Mouse (Mus musculus) embryonic stem cell, embryonic (primary cell): ENCODE results near the gene Hs6st3.

Experiments
- CTCF ChIA-PET, 4 experiments: fragments of 300-600 bp in 2 of 4; fragments of 350-600 bp in 2 of 4; sonication (Branson Sonifier 250); formaldehyde crosslinking; loops; one replicate each; lab custom pipeline; 2022; ENCODE audit warnings: inconsistent platforms in 2 of 4; lab: Charles Lee
- POLR2A ChIA-PET, 4 experiments: fragments of 300-600 bp in 2 of 4; fragments of 350-600 bp in 2 of 4; sonication (Branson Sonifier 250); formaldehyde crosslinking; loops; one replicate each; lab custom pipeline; 2022; ENCODE audit warnings: antibody characterized with exemption in 4 of 4, inconsistent platforms in 1 of 4; lab: Charles Lee

Gene Hs6st3

DNA sequence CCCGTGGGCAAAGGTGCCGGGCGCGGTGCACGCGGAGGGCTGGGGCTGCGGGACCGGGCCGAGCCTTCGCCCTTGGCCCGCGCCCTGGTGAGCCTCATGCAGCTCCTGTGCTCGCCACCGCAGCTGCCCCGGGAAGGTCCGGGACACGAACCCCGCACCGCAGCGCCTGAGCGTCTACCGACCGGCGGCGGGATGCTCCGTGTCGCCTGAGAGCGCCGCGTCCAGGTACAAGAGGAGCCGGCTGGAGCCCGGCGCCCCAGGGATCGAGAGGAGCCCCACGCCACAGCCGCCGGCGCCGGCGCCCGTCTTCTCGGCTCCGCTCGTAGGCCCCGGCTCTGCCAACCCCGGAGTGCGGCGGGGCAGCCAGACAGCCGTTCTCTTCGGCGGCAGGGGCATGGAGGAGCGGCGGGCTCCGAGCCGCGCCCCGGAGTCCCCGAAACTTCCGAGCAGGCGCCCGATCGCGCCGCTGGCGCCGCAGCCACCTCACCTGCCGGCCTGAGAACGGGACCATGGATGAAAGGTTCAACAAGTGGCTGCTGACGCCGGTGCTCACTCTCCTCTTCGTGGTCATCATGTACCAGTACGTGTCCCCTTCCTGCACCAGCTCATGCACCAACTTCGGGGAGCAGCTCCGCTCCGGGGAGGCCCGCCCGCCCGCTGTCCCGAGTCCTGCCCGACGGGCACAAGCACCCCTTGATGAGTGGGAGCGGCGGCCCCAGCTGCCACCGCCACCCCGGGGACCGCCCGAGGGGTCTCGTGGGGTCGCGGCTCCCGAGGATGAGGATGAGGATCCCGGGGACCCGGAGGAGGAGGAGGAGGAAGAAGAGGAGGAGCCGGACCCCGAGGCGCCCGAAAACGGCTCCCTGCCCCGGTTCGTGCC, at the start of gene Hs6st3:
Gene Hs6st3 (plus strand): TSS at position 436 of the 880 bp plus-strand sequence.
- CTCF ChIA-PET, result interaction anchor here in 2 of 4 experiments (0.6 to 0.8 kb wide), 3 partner anchors 45 to 151 kb away, joined by 3 to 6 read pairs (median 3); no protein-coding TSS in a partner anchor
- POLR2A ChIA-PET, result interaction anchor here in 2 of 4 experiments (0.7 to 2.9 kb wide), 8 partner anchors 13 to 655 kb away, joined by 3 to 11 read pairs (median 3); no protein-coding TSS in a partner anchor

DNA sequence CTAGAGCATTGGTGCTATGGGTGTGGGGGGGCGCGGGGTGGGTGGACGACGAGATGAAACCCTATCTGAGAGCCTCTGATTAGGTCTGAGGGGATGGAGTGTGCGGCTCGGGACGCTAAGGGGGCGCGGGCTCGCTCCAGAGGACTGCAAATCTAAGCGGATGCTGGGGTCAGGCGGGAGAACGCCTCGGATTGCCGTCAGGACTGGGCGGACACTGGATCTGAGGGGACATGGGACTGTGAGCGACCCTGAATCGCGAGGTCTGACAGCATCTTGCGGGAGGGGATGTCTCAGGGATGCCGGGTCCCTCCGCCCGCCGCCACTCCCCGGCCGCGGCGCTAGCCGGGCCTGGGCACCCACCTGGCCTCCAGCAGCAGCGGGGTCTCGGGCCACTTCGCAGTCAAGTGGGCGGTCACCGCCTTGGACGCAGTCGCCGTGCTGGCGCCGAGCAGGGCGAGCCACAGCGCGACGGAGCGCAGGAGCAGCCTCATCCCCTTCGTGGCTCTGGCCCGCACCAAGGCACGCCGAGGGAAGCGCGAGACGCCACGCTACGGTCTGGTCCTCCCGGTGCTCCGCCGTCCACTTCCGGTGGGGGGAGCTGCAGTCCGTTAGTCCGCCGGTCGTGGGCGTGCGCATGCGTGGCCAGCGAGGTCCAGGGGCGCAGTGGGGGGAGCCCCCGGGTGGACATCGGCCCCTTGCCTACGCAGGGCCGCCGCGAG, 39.1 kb upstream of the Hs6st3 start, which contains the start of gene Uggt2:
Gene Uggt2 (minus strand): TSS at position 580 of the 719 bp plus-strand sequence.
- POLR2A ChIA-PET, result interaction anchor here in 3 of 4 experiments (0.5 to 1.9 kb wide), 8 partner anchors 9 to 1319 kb away, joined by 3 to 7 read pairs (median 4); no protein-coding TSS in a partner anchor
- CTCF ChIA-PET, result interaction anchor here (0.6 to 0.7 kb wide), 5 partner anchors 40 to 1510 kb away, joined by 3 to 12 read pairs (median 3); no protein-coding TSS in a partner anchor

DNA sequence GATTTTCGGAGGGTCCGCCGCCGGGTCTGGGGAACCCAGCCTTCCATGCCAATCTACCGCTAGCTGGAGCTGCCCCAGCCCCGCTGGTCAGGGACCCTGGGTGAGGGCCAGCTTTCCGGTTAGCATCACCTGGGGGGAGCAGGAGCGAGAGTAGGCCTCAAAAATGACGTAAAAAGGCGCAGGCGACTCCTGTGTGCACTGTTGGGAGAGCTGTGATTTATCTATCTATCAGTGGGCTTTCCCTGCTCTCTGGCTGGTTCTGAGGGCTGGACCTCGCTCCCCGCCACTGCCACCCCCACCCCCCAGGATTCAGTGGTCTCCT, 38.6 kb upstream of the Hs6st3 start:
- ChIA-PET POLR2A (interaction anchor here in 2 of 4 experiments (0.5 to 1.9 kb wide), 7 partner anchors 10 to 1319 kb away, joined by 3 to 7 read pairs (median 4); no protein-coding TSS in a partner anchor), CTCF (interaction anchor here in 3 of 4 experiments (0.6 to 0.7 kb wide), 5 partner anchors 40 to 1509 kb away, joined by 3 to 4 read pairs (median 3); no protein-coding TSS in a partner anchor)

DNA sequence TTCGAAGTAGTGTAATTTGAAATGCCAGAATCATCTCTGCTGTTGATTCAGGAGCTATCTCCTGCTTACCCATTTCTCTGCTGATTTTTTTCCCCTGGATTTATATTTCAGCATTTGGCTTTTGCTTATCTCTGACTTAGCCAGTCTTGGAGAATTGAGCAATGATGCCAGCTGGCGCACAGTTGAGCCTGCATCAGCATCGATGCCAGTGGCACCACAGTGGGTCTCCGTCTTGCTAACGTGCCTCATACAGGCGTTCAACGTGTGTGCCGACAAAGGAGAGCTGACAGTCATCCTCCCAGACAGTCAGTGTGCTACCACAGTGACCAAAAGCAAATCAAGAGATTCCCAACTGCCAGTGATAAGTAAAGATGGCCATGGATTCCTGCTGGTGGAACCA, 30.6 kb upstream of the Hs6st3 start:
- ChIA-PET POLR2A (interaction anchor here in 1 of 4 experiments (0.7 to 1.9 kb wide), 2 partner anchors 17 to 203 kb away, joined by 3 to 6 read pairs; no protein-coding TSS in a partner anchor), CTCF (no interaction called here)

GRCm38 (mm10) chr14:119108776-119109301, 29.3 kb upstream of the Hs6st3 start:
- POLR2A ChIA-PET, result interaction anchor here in 1 of 4 experiments (0.6 to 1.9 kb wide), 4 partner anchors 15 to 1862 kb away, joined by 3 to 6 read pairs (median 3); no protein-coding TSS in a partner anchor
- CTCF ChIA-PET, result interaction anchor here in 1 of 4 experiments (0.6 kb wide), 1 partner anchor 1683 kb away, joined by 5 read pairs; no protein-coding TSS in a partner anchor

DNA sequence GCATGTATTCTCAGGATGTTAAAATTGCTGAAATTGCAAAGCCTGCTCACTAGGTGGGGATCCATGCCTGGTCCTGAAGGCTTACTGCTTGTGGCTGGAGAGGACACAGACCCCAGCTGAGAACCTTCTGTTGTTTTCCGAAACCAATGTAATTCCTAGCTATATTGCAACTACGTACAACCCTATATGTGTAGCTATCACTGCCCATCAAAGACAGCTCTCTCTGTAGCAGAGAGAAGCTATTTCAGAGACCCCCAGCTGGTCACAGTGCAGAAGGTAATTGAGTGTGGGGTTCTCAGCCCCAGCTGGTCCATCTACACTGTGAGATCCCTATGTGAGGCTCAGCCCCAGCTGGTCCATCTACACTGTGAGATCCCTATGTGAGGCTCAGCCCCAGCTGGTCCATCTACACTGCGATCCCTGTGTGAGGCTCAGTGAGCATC, 28.3 kb upstream of the Hs6st3 start:
- ChIA-PET POLR2A (no interaction called here), CTCF (no interaction called here)

GRCm38 (mm10) chr14:119112558-119112957, 25.6 kb upstream of the Hs6st3 start:
- ChIA-PET POLR2A (interaction anchor here in 1 of 4 experiments (0.8 to 1.4 kb wide), 3 partner anchors 9 to 74 kb away, joined by 3 read pairs; no protein-coding TSS in a partner anchor), CTCF (no interaction called here)

- POLR2A ChIA-PET, result interaction anchor here in 1 of 4 experiments (1.0 to 3.0 kb wide), 4 partner anchors 11 to 21 kb away, joined by 4 to 10 read pairs (median 8); no protein-coding TSS in a partner anchor
- CTCF ChIA-PET, result interaction anchor here in 2 of 4 experiments (1.1 to 1.8 kb wide), 2 partner anchors 729 to 938 kb away, joined by 3 to 7 read pairs; no protein-coding TSS in a partner anchor
Measured at GRCm38 (mm10) chr14:119123582-119123981, 14.6 kb upstream of the Hs6st3 start.

DNA sequence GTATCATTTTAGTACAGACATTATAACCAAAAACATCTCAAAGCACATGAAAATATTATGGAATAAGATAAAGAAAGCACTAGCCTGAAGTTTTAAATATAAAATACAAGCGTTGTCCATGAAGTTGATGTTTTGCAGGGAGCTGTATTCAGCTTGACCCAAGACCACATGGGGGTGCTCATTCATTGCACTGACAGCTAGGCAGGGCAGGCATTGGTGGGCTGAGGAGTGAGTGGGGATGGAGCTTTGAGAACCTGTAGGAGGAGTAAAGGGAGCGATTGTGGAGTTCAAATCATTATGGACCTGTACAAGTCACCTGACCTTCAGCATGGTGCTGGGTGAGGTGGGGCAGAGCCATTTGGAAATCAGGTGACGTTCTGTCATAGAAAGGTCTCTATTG, 14.1 kb upstream of the Hs6st3 start:
- POLR2A ChIA-PET, result interaction anchor here in 1 of 4 experiments (1.0 to 3.0 kb wide), 4 partner anchors 11 to 22 kb away, joined by 4 to 10 read pairs (median 8); no protein-coding TSS in a partner anchor
- CTCF ChIA-PET, result interaction anchor here in 2 of 4 experiments (1.1 to 1.8 kb wide), 2 partner anchors 728 to 937 kb away, joined by 3 to 7 read pairs; no protein-coding TSS in a partner anchor

DNA sequence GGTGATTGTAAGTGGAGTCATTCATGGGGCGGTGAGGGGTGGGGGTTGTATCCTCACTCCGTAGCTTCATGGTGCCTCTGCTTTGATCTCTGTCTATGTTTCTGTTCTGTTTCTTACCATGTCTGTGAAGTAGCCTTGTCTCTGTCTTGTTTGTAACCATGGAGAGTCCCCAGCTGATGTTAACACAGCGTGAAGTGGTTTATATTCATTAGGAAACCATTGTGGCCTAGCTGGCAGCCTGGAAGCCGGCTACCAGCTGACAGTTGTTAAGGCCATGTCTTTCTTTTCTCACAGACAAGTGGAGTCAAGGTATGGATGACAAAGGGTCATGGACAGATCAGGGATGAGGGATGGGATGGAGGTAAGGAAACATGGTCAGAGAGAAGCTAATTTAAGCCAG, 12.3 kb upstream of the Hs6st3 start:
- ChIA-PET CTCF (no interaction called here), POLR2A (interaction anchor here in 1 of 4 experiments (1.1 to 3.0 kb wide), 3 partner anchors 9 to 21 kb away, joined by 3 to 10 read pairs (median 10); no protein-coding TSS in a partner anchor)

GRCm38 (mm10) chr14:119127330-119127729, 10.8 kb upstream of the Hs6st3 start:
- ChIA-PET CTCF (no interaction called here), POLR2A (no interaction called here)

- ChIA-PET POLR2A (interaction anchor here in 1 of 4 experiments (0.7 to 1.2 kb wide), 2 partner anchors 12 to 36 kb away, joined by 3 read pairs; no protein-coding TSS in a partner anchor), CTCF (interaction anchor here in 1 of 4 experiments (0.8 kb wide), 1 partner anchor 112 kb away, joined by 3 read pairs; no protein-coding TSS in a partner anchor)
Measured at GRCm38 (mm10) chr14:119137512-119137905, 632 bp upstream of the Hs6st3 start.

- ChIA-PET POLR2A (interaction anchor here in 2 of 4 experiments (0.6 to 2.9 kb wide), 7 partner anchors 14 to 655 kb away, joined by 3 to 11 read pairs (median 3); no protein-coding TSS in a partner anchor), CTCF (interaction anchor here in 2 of 4 experiments (0.6 to 1.2 kb wide), 3 partner anchors 39 to 152 kb away, joined by 3 to 6 read pairs (median 3); no protein-coding TSS in a partner anchor)
Measured at GRCm38 (mm10) chr14:119138786-119139100, 602 bp downstream of the Hs6st3 start.

DNA sequence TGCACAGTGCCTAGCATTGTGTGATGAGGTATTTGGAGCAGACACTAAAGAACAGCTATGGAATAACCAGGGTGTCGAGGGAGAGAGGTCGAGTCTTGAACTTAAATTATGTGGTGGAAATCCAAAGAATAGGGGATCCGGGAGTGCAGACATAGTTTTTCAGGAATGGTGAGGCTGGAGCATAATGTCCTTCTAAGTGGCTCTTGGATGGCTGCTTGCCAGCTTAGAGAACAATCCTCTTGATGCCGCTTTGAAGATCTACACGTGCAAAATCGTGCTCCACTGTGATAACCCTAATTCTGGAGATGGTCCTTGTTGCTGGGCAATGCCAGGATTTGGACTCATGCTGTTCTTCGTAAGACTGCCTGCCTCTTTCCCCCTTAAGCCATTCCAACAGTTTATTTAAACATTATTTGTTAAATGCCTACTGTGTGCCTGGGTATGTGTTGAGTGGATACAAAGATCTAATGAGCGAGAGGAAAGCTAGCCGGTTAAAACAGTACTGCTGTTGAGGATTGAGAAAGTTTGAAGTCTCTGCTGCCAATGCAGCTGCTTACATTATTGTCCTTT, 1.3 kb downstream of the Hs6st3 start:
- CTCF ChIA-PET, result interaction anchor here in 1 of 4 experiments (0.7 to 1.2 kb wide), 2 partner anchors 40 to 152 kb away, joined by 3 read pairs; no protein-coding TSS in a partner anchor
- POLR2A ChIA-PET, result interaction anchor here in 1 of 4 experiments (0.6 to 2.9 kb wide), 6 partner anchors 22 to 654 kb away, joined by 3 to 11 read pairs (median 3); no protein-coding TSS in a partner anchor

- POLR2A ChIA-PET, result interaction anchor here in 2 of 4 experiments (1.5 to 1.6 kb wide), 2 partner anchors 12 to 15 kb away, joined by 3 read pairs; partner anchors contain the start of gene Hs6st3 (in 1 of the 2)
- CTCF ChIA-PET, result no interaction called here
Measured at GRCm38 (mm10) chr14:119153088-119153487, 14.9 kb downstream of the Hs6st3 start.

DNA sequence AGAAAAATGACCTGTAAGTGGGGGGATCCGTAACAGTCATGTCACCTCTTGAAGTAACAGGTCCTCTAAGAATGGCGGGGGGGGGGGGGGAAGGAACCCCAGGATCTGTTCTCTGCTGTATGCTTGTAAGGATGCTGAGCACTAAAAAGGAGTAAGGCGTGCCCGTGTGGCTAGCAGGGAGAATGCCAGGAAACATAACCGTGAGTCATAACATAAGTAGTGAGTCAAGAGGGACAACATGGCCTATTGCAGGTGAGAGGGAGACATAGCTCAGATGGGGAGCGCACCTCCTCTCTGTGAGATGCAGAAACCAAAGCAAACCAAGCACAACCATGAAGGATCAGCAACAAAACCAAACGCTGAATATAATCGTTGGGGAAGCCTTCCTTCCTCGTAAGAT, 55.8 kb downstream of the Hs6st3 start:
- ChIA-PET POLR2A (no interaction called here), CTCF (no interaction called here)

- ChIA-PET POLR2A (no interaction called here), CTCF (no interaction called here)
Measured at GRCm38 (mm10) chr14:119203508-119203907, 65.4 kb downstream of the Hs6st3 start.
